ENCODE assay signal across 28 mouse cellular contexts in genomic region chr2:115785687-115786086, GRCm38 (mm10).
DNase-seq lines count a peak whose midpoint lies in the region; ATAC-seq and TF ChIP-seq lines count a peak whose summit lies in the region.
"Had no signal": no experiment of that assay in that cellular context is flagged by ENCODE, and none has a peak within 500 bp of the region (broad histone marks: within the 10 kb centered on the region; RNA-seq: fewer than 3 reads in every experiment).

No protein-coding gene starts in this region.

- no peak overlapping the region for H3K27ac ChIP-seq in heart, embryonic 14.5 days (replicated peaks in 1 of 2; ENCODE audit: control insufficient read depth in 1 of 2, insufficient read depth in 1 of 2, low read depth in 2 of 2, low read length in 2 of 2)
- no peak overlapping the region for H3K27ac ChIP-seq in heart, embryonic 11.5 days (ENCODE audit: low read depth, low read length)
- H3K27ac ChIP-seq in kidney, adult 2 months (ENCODE audit: insufficient read depth, low read depth, low read length) = no peak overlapping the region
- H3K27ac ChIP-seq in limb, embryonic 11.5 days (replicated peaks; ENCODE audit: low read depth, low read length) = no peak overlapping the region
- no peak overlapping the region for H3K27ac ChIP-seq in limb, embryonic 10.5 days
- H3K27ac ChIP-seq: forebrain, embryonic 13.5 days; hindbrain, embryonic 12.5 days; left cerebral cortex, adult 2 months; liver, embryonic 12.5 days; macrophage; midbrain, embryonic 13.5 days; stomach, embryonic 15.5 days had no signal

- TF ChIP-seq CTCF in kidney, adult 2 months (conservative IDR thresholded peaks at IDR 0.05; ENCODE audit: insufficient read depth, insufficient read length, low read depth, low read length) = no peak

- peak overlapping the region; percentile 0; the same call in 1 of the 2 replicates for H3K4me2 ChIP-seq in heart, embryonic 14.5 days (ENCODE audit: low read length)
- H3K4me2 ChIP-seq in heart, embryonic 11.5 days = no peak overlapping the region
- no peak overlapping the region for H3K4me2 ChIP-seq in limb, embryonic 11.5 days (ENCODE audit: low read depth, severe bottlenecking)
- H3K4me2 ChIP-seq: forebrain, embryonic 13.5 days; heart, embryonic 13.5 days; hindbrain, embryonic 12.5 days; liver, embryonic 12.5 days; midbrain, embryonic 13.5 days; stomach, embryonic 15.5 days had no signal

- ATAC-seq in heart, embryonic 14.5 days (ENCODE audit: insufficient number of reproducible peaks, insufficient read depth, low FRiP score, low read depth) = no peak
- no peak for ATAC-seq in heart, embryonic 11.5 days (replicated peaks; ENCODE audit: insufficient number of reproducible peaks, low FRiP score, low TSS enrichment)
- ATAC-seq in limb, embryonic 11.5 days (ENCODE audit: insufficient number of reproducible peaks, low FRiP score, low TSS enrichment, low read depth) = no peak
- ATAC-seq: activated CD4-positive, CD25-positive, alpha-beta regulatory T cell, adult 4 months; forebrain, embryonic 13.5 days; liver, embryonic 12.5 days; liver, postnatal 0 days; lung, postnatal 0 days; midbrain, embryonic 13.5 days had no signal

- no peaks in the 10 kb centered on the region for H3K27me3 ChIP-seq in heart, embryonic 14.5 days (ENCODE audit: control insufficient read depth, insufficient read depth, low read length)
- H3K27me3 ChIP-seq in heart, embryonic 11.5 days (ENCODE audit: control insufficient read depth, insufficient read depth, low read length) = no peaks in the 10 kb centered on the region
- no peaks in the 10 kb centered on the region for H3K27me3 ChIP-seq in kidney, adult 2 months (replicated peaks; ENCODE audit: control insufficient read depth, insufficient read depth, low read length)
- H3K27me3 ChIP-seq in limb, embryonic 11.5 days (ENCODE audit: control insufficient read depth, insufficient read depth, low read length) = no peaks in the 10 kb centered on the region
- no peaks in the 10 kb centered on the region for H3K27me3 ChIP-seq in limb, embryonic 10.5 days (ENCODE audit: low read depth, poor library complexity, severe bottlenecking)
- H3K27me3 ChIP-seq: forebrain, embryonic 13.5 days; heart, embryonic 13.5 days; hindbrain, embryonic 12.5 days; liver, embryonic 12.5 days; midbrain, embryonic 13.5 days; stomach, embryonic 15.5 days had no signal

- H3K9me3 ChIP-seq in heart, embryonic 14.5 days (ENCODE audit: control insufficient read depth, low read length) = no peaks in the 10 kb centered on the region
- H3K9me3 ChIP-seq in heart, embryonic 11.5 days (replicated peaks; ENCODE audit: control insufficient read depth, low read length) = no peaks in the 10 kb centered on the region
- H3K9me3 ChIP-seq in limb, embryonic 11.5 days (ENCODE audit: control insufficient read depth, low read length) = no peaks in the 10 kb centered on the region
- H3K9me3 ChIP-seq in limb, embryonic 10.5 days (replicated peaks) = no peaks in the 10 kb centered on the region
- H3K9me3 ChIP-seq: forebrain, embryonic 13.5 days; heart, embryonic 13.5 days; hindbrain, embryonic 12.5 days; liver, embryonic 12.5 days; stomach, embryonic 15.5 days had no signal

- no peak for TF ChIP-seq POLR2A in kidney, adult 2 months (IDR thresholded peaks at IDR 0.05; ENCODE audit: low read depth, low read length)

- H3K4me1 ChIP-seq in heart, embryonic 14.5 days (ENCODE audit: control insufficient read depth in 2 of 2, insufficient read depth in 2 of 2, low read length in 2 of 2) = peaks cover 4 to 9% of the 10 kb centered on the region in 2 experiments
- H3K4me1 ChIP-seq in heart, embryonic 11.5 days (ENCODE audit: control insufficient read depth, insufficient read depth, low read length) = peaks cover 10% of the 10 kb centered on the region
- H3K4me1 ChIP-seq in kidney, adult 2 months (ENCODE audit: control insufficient read depth, insufficient read depth, low read length) = no peaks in the 10 kb centered on the region
- H3K4me1 ChIP-seq in limb, embryonic 11.5 days (ENCODE audit: control insufficient read depth, insufficient read depth, low read length) = no peaks in the 10 kb centered on the region
- 0 out of 2 replicates have a peak, but pooled peaks cover 4% of the 10 kb centered on the region for H3K4me1 ChIP-seq in limb, embryonic 10.5 days
- H3K4me1 ChIP-seq: hindbrain, embryonic 12.5 days; liver, embryonic 12.5 days; midbrain, embryonic 13.5 days had no signal

- 18% methylated on average over 6 of the region's 6 CpGs for WGBS in heart, embryonic 14.5 days
- 21% methylated on average over 6 of the region's 6 CpGs for WGBS in heart, embryonic 11.5 days (ENCODE audit: insufficient replicate concordance)
- 23% methylated on average over 6 of the region's 6 CpGs for WGBS in kidney, adult 2 months
- WGBS in limb, embryonic 11.5 days = 41% methylated on average over 6 of the region's 6 CpGs
- 30% methylated on average over 6 of the region's 6 CpGs for WGBS in limb, embryonic 10.5 days

- peak; percentile 14 for DNase-seq in kidney, adult 2 months
- no peak for DNase-seq in kidney, postnatal 10 days
- peak; percentile 19 for DNase-seq in limb, embryonic 11.5 days (ENCODE audit: low spot score)
- DNase-seq in limb, embryonic 10.5 days (ENCODE audit: low spot score) = no peak
- peak; percentile 50 for DNase-seq in yolk sac, embryonic 10.5 days (ENCODE audit: low spot score)
- no peak for DNase-seq in layer of hippocampus, postnatal 36 days
- DNase-seq: adrenal gland, adult 2 months; adrenal gland, postnatal 36 days; B cell, adult 2 months; cerebellum, adult 2 months; cerebellum, postnatal 14 days; gastrocnemius, postnatal 10 days; kidney, adult 8-10 months; liver, postnatal 0 days; retina, postnatal 1 day; right cerebral cortex, postnatal 14 days had no signal

- H3K4me3 ChIP-seq in heart, embryonic 14.5 days (ENCODE audit: control insufficient read depth in 1 of 2, insufficient read depth in 1 of 2, low read depth in 1 of 2, low read length in 2 of 2) = no peak overlapping the region
- no peak overlapping the region for H3K4me3 ChIP-seq in heart, embryonic 11.5 days (ENCODE audit: low read depth, low read length)
- no peak overlapping the region for H3K4me3 ChIP-seq in kidney, adult 2 months (ENCODE audit: insufficient read depth, low read depth, low read length)
- H3K4me3 ChIP-seq in limb, embryonic 11.5 days (ENCODE audit: low read depth, low read length) = no peak overlapping the region
- no peak overlapping the region for H3K4me3 ChIP-seq in limb, embryonic 10.5 days
- H3K4me3 ChIP-seq: forebrain, embryonic 13.5 days; heart, embryonic 13.5 days; hindbrain, embryonic 12.5 days; left cerebral cortex, adult 2 months; liver, embryonic 12.5 days; midbrain, embryonic 13.5 days; stomach, embryonic 15.5 days had no signal

- H3K9ac ChIP-seq in heart, embryonic 14.5 days (ENCODE audit: low read length) = no peak overlapping the region
- no peak overlapping the region for H3K9ac ChIP-seq in heart, embryonic 11.5 days (ENCODE audit: low read depth, low read length)
- H3K9ac ChIP-seq in limb, embryonic 11.5 days (ENCODE audit: low read length) = no peak overlapping the region
- H3K9ac ChIP-seq: forebrain, embryonic 13.5 days; heart, embryonic 13.5 days; hindbrain, embryonic 12.5 days; liver, embryonic 12.5 days; liver, postnatal 0 days; midbrain, embryonic 13.5 days; stomach, embryonic 15.5 days had no signal

- H3K36me3 ChIP-seq in heart, embryonic 14.5 days (ENCODE audit: control insufficient read depth, insufficient read depth, low read length) = no peaks in the 10 kb centered on the region
- no peaks in the 10 kb centered on the region for H3K36me3 ChIP-seq in heart, embryonic 11.5 days (ENCODE audit: control insufficient read depth, insufficient read depth, low read length)
- no peaks in the 10 kb centered on the region for H3K36me3 ChIP-seq in kidney, adult 2 months (ENCODE audit: control insufficient read depth, insufficient read depth, low read length)
- no peaks in the 10 kb centered on the region for H3K36me3 ChIP-seq in limb, embryonic 11.5 days (ENCODE audit: control insufficient read depth, insufficient read depth, low read length)
- no peaks in the 10 kb centered on the region for H3K36me3 ChIP-seq in limb, embryonic 10.5 days
- H3K36me3 ChIP-seq: heart, embryonic 13.5 days; hindbrain, embryonic 12.5 days; liver, embryonic 12.5 days; midbrain, embryonic 13.5 days; stomach, embryonic 15.5 days had no signal

Comparison
In these comparisons a context has a peak if more than half of its experiments do, and no peak if none do; other contexts are left out.
1. DNase-seq: peak in kidney, adult 2 months (single experiment), limb, embryonic 11.5 days (single experiment) and yolk sac, embryonic 10.5 days (single experiment); none in kidney, postnatal 10 days (single experiment), limb, embryonic 10.5 days (single experiment) and layer of hippocampus, postnatal 36 days (0 of 2).